Mouse (Mus musculus) intestine, postnatal 0 days (tissue): ENCODE measurements around the gene Usp3. TPM values are rescaled to one million over a fixed set of nuclear protein-coding genes. Genes with fewer than 3 reads are reported as not detected.

Experiments used
- ATAC-seq: fragments of 200-750 bp; cut with Nextera tagmentation; 2 replicates; pipeline ENCODE4 v1.8.0; 2017; ENCODE audit warnings: mild to moderate bottlenecking, moderate TSS enrichment, moderate library complexity
- H3K27ac ChIP-seq: fragments of 300-500 bp; sonication (generic); 2 replicates; pipeline ENCODE4 v1.5.1; 2014; ENCODE audit warnings: mild to moderate bottlenecking, low read depth, low read length, moderate library complexity
- H3K27me3 ChIP-seq: fragments of 300-500 bp; sonication (generic); replicated peaks from 2 replicates; pipeline ENCODE4 v1.6.1; 2014; ENCODE audit warnings: low read length, mixed read lengths; ENCODE audit not compliant: control insufficient read depth, insufficient read depth
- H3K36me3 ChIP-seq: fragments of 300-500 bp; sonication (generic); 2 replicates; pipeline ENCODE4 v1.6.1; 2014; ENCODE audit warnings: mild to moderate bottlenecking, moderate library complexity; ENCODE audit not compliant: control insufficient read depth, insufficient read depth
- H3K4me1 ChIP-seq: fragments of 300-500 bp; sonication (generic); replicated peaks from 2 replicates; pipeline ENCODE4 v1.6.1; 2014; ENCODE audit warnings: antibody characterized with exemption, low read length, mixed read lengths; ENCODE audit not compliant: control insufficient read depth, insufficient read depth
- H3K4me2 ChIP-seq: fragments of 300-500 bp; sonication (generic); replicated peaks from 2 replicates; pipeline ENCODE4 v1.6.1; 2014; ENCODE audit warnings: low read depth, mild to moderate bottlenecking, moderate library complexity
- H3K4me3 ChIP-seq: fragments of 300-500 bp; sonication (generic); 2 replicates; pipeline ENCODE4 v1.5.1; 2014; ENCODE audit warnings: low read depth, low read length
- H3K9ac ChIP-seq: fragments of 300-500 bp; sonication (generic); 2 replicates; pipeline ENCODE4 v1.6.1; 2014; ENCODE audit warnings: mild to moderate bottlenecking, low read depth, low read length
- H3K9me3 ChIP-seq: fragments of 300-500 bp; sonication (generic); 2 replicates; pipeline ENCODE4 v1.6.1; 2016; ENCODE audit warnings: mixed run types; ENCODE audit not compliant: control insufficient read depth
- CTCF ChIP-seq: sonication (generic); IDR thresholded peaks from 2 replicates; pipeline ENCODE4 v1.5.1; 2016; ENCODE audit warnings: low read depth, mild to moderate bottlenecking, control low read depth, antibody characterized with exemption, moderate library complexity
- WGBS: fragments of 180-500 bp; shearing (Covaris S2); extraction: QIAGEN DNeasy Blood & Tissue Kit; methylation state at CpG from one replicate; pipeline ENCODE4 v1.1.7; 2014; 5-methylcytosine and 5-hydroxymethylcytosine counted together
- polyA plus RNA-seq: library from polyadenylated mRNA; unstranded; fragments of >200 nt; fragmentation: Nextera tagmentation; extraction: Ambion mirVana; gene quantifications from 2 replicates; pipeline ENCODE4 v1.2.1, GENCODE M21; 2015

Gene Usp3
- polyA plus RNA-seq, 1 experiment from 2014 or later, result 63.5 TPM

DNA sequence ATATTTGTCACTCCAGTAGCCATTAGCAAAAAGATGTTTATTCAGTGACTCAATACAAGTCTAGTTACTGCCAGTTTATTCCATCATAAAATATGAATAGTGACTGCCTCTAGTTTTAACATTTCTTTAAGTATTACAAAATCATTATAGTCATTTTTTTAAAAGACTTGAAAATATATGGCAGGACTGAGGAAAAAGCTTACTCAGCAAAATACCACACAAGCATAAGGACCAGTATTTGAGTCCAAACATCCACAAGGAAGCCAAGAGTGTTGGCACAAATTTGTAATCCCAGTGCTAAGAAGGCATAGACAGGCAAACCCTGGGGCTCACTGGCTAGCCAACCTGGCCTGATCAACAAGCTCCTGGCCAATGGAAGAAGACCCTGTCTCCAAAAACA is 99.0 kb downstream of the Usp3 start:
- Histone ChIP-seq H3K4me2 (no peak overlapping the region), H3K4me1 (no peaks in the 10 kb centered on the region), H3K27me3 (no peaks in the 10 kb centered on the region), H3K27ac (no peak overlapping the region), H3K9me3 (no peaks in the 10 kb centered on the region), H3K36me3 (peaks cover 78% of the 10 kb centered on the region), H3K9ac (no peak overlapping the region), H3K4me3 (no peak overlapping the region)
- ATAC-seq, result no peak
- TF ChIP-seq CTCF, result no peak

DNA sequence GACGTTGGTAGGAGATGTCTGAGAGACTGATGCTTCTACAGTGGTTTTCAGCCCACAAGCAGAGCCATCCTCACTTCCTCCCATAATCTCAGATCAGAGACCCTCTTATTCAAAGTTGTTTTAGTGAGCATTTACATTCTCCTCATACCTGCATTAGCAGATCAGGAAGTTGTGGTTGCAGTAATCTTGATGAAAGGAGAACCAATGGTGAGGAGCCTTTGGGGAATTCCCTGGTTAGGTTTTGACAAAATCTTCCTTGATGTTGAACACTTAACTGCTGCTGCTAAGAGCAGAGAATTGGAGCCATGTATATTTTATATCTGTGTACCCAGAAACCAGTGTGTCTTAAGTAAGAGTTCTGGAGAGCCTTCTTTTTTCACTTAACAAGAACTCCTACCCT is 100.6 kb downstream of the Usp3 start:
- H3K9ac ChIP-seq, result no peak overlapping the region
- 90% methylated on average over 1 of the region's 1 CpGs for WGBS
- no peak overlapping the region for H3K27ac ChIP-seq
- H3K36me3 ChIP-seq, result peaks cover 72% of the 10 kb centered on the region
- no peak overlapping the region for H3K4me3 ChIP-seq
- no peaks in the 10 kb centered on the region for H3K4me1 ChIP-seq
- no peak for ATAC-seq
- no peak for TF ChIP-seq CTCF
- no peaks in the 10 kb centered on the region for H3K27me3 ChIP-seq
- no peaks in the 10 kb centered on the region for H3K9me3 ChIP-seq
- H3K4me2 ChIP-seq, result no peak overlapping the region

DNA sequence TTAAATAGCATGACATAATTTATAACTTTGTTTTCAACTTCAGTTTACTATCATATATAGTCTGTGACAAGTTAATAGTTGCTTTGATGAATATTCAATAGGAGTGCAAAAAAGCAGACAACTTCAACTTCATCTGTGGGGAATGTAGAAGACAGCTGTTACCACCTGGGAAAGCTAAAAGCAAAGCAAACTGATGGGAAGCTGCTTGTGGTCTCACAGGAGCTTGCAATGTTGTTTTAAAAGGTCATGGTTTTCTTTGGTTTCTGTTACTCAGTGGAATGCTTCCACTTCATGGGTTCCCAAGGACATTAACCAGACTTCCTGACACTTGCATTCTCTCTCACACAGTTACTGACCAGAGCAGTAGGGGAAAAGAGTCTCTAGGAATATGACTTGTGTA is 104.2 kb downstream of the Usp3 start:
- peaks cover 75% of the 10 kb centered on the region for H3K36me3 ChIP-seq
- no peaks in the 10 kb centered on the region for H3K4me1 ChIP-seq
- no peak overlapping the region for H3K9ac ChIP-seq
- no peak overlapping the region for H3K4me2 ChIP-seq
- H3K27ac ChIP-seq, result no peak overlapping the region
- TF ChIP-seq CTCF, result no peak
- no peaks in the 10 kb centered on the region for H3K9me3 ChIP-seq
- no peak overlapping the region for H3K4me3 ChIP-seq
- ATAC-seq, result no peak
- no peaks in the 10 kb centered on the region for H3K27me3 ChIP-seq

DNA sequence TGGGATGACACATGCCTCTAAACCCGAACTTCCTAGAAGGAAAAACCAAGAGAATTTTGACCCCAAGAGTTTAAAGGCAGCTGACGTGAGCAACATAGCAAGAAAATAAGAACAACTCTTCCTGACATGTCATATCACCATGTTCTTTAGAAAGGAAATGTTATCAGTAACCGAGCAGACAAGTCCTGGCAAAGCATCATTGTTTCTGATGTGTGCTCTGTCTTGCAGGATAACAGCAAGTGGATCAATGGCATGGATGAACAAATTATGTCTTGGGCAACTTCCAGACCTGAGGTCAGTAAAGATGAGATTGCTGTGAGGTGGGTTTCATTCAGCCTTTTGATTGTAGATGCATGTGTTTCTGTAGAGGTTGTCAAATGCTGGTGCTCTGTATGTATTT is 109.5 kb downstream of the Usp3 start:
- no peak overlapping the region for H3K4me3 ChIP-seq
- no peak overlapping the region for H3K9ac ChIP-seq
- WGBS, result 90% methylated on average over 3 of the region's 3 CpGs
- no peak for ATAC-seq
- no peaks in the 10 kb centered on the region for H3K9me3 ChIP-seq
- no peaks in the 10 kb centered on the region for H3K27me3 ChIP-seq
- H3K4me1 ChIP-seq, result no peaks in the 10 kb centered on the region
- H3K27ac ChIP-seq, result no peak overlapping the region
- peaks cover 63% of the 10 kb centered on the region for H3K36me3 ChIP-seq
- no peak overlapping the region for H3K4me2 ChIP-seq
- no peak for TF ChIP-seq CTCF

DNA sequence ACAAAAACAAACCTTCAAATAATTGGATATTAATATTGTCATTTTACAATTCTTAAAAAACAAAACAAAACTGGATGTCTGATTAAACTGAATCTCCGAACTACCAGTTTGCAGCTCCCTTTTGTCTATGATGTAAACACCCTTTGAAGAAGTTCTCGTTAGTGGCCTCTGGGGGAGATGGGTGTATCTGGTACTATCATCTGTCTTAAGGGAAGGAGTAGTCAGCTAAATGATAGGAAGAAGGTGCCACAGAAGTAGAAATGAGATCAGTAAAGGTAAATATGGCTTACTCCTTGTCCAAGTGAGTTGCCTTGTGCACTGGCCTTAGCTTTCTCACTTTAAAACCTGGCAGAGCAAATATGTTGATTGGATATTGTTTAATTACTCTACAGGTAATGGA is 115.2 kb downstream of the Usp3 start:
- no peak overlapping the region for H3K4me3 ChIP-seq
- 84% methylated on average over 2 of the region's 2 CpGs for WGBS
- no peak overlapping the region for H3K4me2 ChIP-seq
- H3K36me3 ChIP-seq, result peaks cover 48% of the 10 kb centered on the region
- H3K27me3 ChIP-seq, result no peaks in the 10 kb centered on the region
- H3K4me1 ChIP-seq, result no peaks in the 10 kb centered on the region
- TF ChIP-seq CTCF, result no peak
- no peak for ATAC-seq
- H3K9me3 ChIP-seq, result no peaks in the 10 kb centered on the region
- no peak overlapping the region for H3K9ac ChIP-seq
- no peak overlapping the region for H3K27ac ChIP-seq

DNA sequence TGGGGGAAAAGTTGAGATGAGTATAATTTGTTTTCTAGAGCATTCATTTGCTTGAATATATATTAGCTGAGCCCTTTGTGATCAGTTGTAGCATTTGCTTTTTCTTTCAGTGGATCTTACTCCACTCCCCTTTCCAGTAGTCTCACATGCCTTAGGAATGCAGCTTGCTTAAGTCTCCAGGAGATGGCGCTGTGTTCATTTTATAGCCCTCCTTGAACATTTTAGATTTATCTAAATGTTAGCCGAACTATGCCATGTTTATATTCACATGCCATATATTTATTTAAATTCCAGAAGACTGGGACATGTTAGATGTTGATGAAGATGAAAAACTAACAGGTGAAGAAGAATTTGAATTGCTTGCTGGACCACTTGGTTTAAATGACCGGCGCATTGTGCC is 127.9 kb downstream of the Usp3 start:
- Histone ChIP-seq H3K27me3 (no peaks in the 10 kb centered on the region), H3K4me3 (no peak overlapping the region), H3K9ac (no peak overlapping the region), H3K4me2 (no peak overlapping the region), H3K4me1 (no peaks in the 10 kb centered on the region), H3K36me3 (peaks cover 55% of the 10 kb centered on the region), H3K27ac (no peak overlapping the region), H3K9me3 (no peaks in the 10 kb centered on the region)
- peak; percentile 77 for TF ChIP-seq CTCF
- ATAC-seq, result no peak
- 57% methylated on average over 4 of the region's 4 CpGs for WGBS

Other genes starting within 250 kb of the Usp3 start
- gene Herc1, start 242.7 kb downstream of the Usp3 start, polyA plus RNA-seq, result 7.2 and 10.2 TPM in 2 replicates
- 12.9 and 15.4 TPM in 2 replicates for gene Fbxl22, start 78.5 kb downstream of the Usp3 start, polyA plus RNA-seq
- gene Car12, start 120.5 kb upstream of the Usp3 start, polyA plus RNA-seq, result 5.9 and 7.3 TPM in 2 replicates
- 11.1 and 11.8 TPM in 2 replicates for gene Aph1b, start 202.3 kb upstream of the Usp3 start, polyA plus RNA-seq
- 0.05 and 0.18 TPM in 2 replicates for gene Gm10647, start 203.9 kb upstream of the Usp3 start, polyA plus RNA-seq
- 36.8 and 44.0 TPM in 2 replicates for gene Aph1c, start 241.6 kb upstream of the Usp3 start, polyA plus RNA-seq